Mouse (Mus musculus) G1E (cell line): ENCODE measurements around the gene Gm45785.

Experiments used
- POLR2AphosphoS5 ChIP-seq: IDR thresholded peaks from 2 replicates; pipeline ENCODE4 v1.6.1; 2012; ENCODE audit warnings: low read depth, low read length, inconsistent platforms; ENCODE audit not compliant: insufficient replicate concordance
- TAL1 ChIP-seq: conservative IDR thresholded peaks from 2 replicates; pipeline ENCODE4 v1.6.1; 2012; ENCODE audit warnings: low read depth, low read length, inconsistent platforms, mixed read lengths

- TF ChIP-seq TAL1 (no peak), POLR2AphosphoS5 (no peak)
Measured at GRCm38 (mm10) chr7:140845683-140846082, 10.4 kb downstream of the Gm45785 start.
